Mouse (Mus musculus) CH12.LX (cell line): Measurements from ENCODE around the gene Ccdc6. TPM values are rescaled to one million over a fixed set of nuclear protein-coding genes. Genes with fewer than 3 reads are reported as not detected.

Experiments used
- DNase-seq: peaks from one replicate; pipeline ENCODE4 v3.0.0-alpha.2; 2013; ENCODE audit errors: extremely low read depth
- H3K27ac ChIP-seq: 2 replicates; pipeline ENCODE4 v1.5.1; 2012; ENCODE audit warnings: low read depth, mild to moderate bottlenecking, control low read depth, moderate library complexity; ENCODE audit not compliant: insufficient read depth
- H3K27me3 ChIP-seq: replicated peaks from 2 replicates; pipeline ENCODE3; 2012; ENCODE audit warnings: inconsistent platforms
- H3K36me3 ChIP-seq, 2 experiments: replicated peaks in 1 of 2; 2 replicates each; pipeline versions ENCODE3 to v1.6.1; 2012; ENCODE audit warnings: inconsistent platforms in 1 of 2, low read length in 1 of 2, mild to moderate bottlenecking in 1 of 2, mixed read lengths in 1 of 2, moderate library complexity in 1 of 2; ENCODE audit not compliant: control insufficient read depth in 1 of 2, insufficient read depth in 1 of 2
- H3K4me1 ChIP-seq, 2 experiments: 2 replicates each; pipeline ENCODE4 v1.6.1; 2012; ENCODE audit warnings: inconsistent platforms in 1 of 2, moderate library complexity in 1 of 2; ENCODE audit not compliant: insufficient read depth in 2 of 2, control insufficient read depth in 1 of 2
- H3K4me2 ChIP-seq: 2 replicates; pipeline ENCODE4 v1.6.1; 2012; ENCODE audit warnings: low read depth, mild to moderate bottlenecking, control low read depth; ENCODE audit not compliant: poor library complexity, insufficient read depth, severe bottlenecking
- H3K4me3 ChIP-seq, 3 experiments: fragments of 150-350 bp in 1 of 3; sonication (generic) in 1 of 3; replicated peaks in 1 of 3; 2 replicates each; pipeline versions ENCODE3 to v1.5.1; 2011 to 2012; ENCODE audit warnings: low read depth in 2 of 3, low read length in 2 of 3, mild to moderate bottlenecking in 2 of 3, moderate library complexity in 2 of 3, control low read depth in 1 of 3, improper control_type of control experiment in 1 of 3, inconsistent platforms in 1 of 3, mixed read lengths in 1 of 3; ENCODE audit not compliant: poor library complexity in 1 of 3
- H3K79me2 ChIP-seq: replicated peaks from 2 replicates; pipeline ENCODE4 v1.6.1; 2012; ENCODE audit warnings: mild to moderate bottlenecking, moderate library complexity; ENCODE audit not compliant: control insufficient read depth, poor library complexity, insufficient read depth, severe bottlenecking; ENCODE audit errors: extremely low read depth
- H3K9ac ChIP-seq: 2 replicates; pipeline ENCODE4 v1.6.1; 2012; ENCODE audit warnings: low read depth, mild to moderate bottlenecking, control low read depth, moderate library complexity; ENCODE audit not compliant: insufficient read depth
- H3K9me3 ChIP-seq: replicated peaks from 2 replicates; pipeline ENCODE3; 2012; ENCODE audit warnings: low read length, inconsistent platforms, mixed read lengths
- BHLHE40 ChIP-seq: IDR thresholded peaks from 2 replicates; pipeline ENCODE4 v1.6.1; 2011; ENCODE audit warnings: mild to moderate bottlenecking, low read depth, low read length, improper control_type of control experiment
- CHD1 ChIP-seq: IDR thresholded peaks from 2 replicates; pipeline ENCODE4 v1.6.1; 2012; ENCODE audit warnings: low read depth, low read length, improper control_type of control experiment, inconsistent platforms
- CHD2 ChIP-seq: IDR thresholded peaks from 2 replicates; pipeline ENCODE4 v1.6.1; 2011; ENCODE audit warnings: low read length, improper control_type of control experiment
- CTCF ChIP-seq, 2 experiments: IDR thresholded peaks in 1 of 2; conservative IDR thresholded peaks in 1 of 2; 2 replicates each; pipeline ENCODE4 v1.5.1; 2011 to 2012; ENCODE audit warnings: low read depth in 2 of 2, low read length in 2 of 2, improper control_type of control experiment in 1 of 2, inconsistent platforms in 1 of 2, mild to moderate bottlenecking in 1 of 2, moderate library complexity in 1 of 2
- E2F4 ChIP-seq: IDR thresholded peaks from 2 replicates; pipeline ENCODE4 v1.6.1; 2011; ENCODE audit warnings: low read depth, low read length, improper control_type of control experiment; ENCODE audit not compliant: insufficient replicate concordance
- EP300 ChIP-seq: IDR thresholded peaks from 2 replicates; pipeline ENCODE4 v1.6.1; 2011; ENCODE audit warnings: low read length, improper control_type of control experiment
- ETS1 ChIP-seq: conservative IDR thresholded peaks from 2 replicates; pipeline ENCODE4 v1.6.1; 2012; ENCODE audit warnings: low read depth, mild to moderate bottlenecking, inconsistent platforms, low read length, improper control_type of control experiment, moderate library complexity
- HCFC1 ChIP-seq: IDR thresholded peaks from 2 replicates; pipeline ENCODE4 v1.6.1; 2012; ENCODE audit warnings: low read depth, mild to moderate bottlenecking, inconsistent platforms, low read length, improper control_type of control experiment
- JUND ChIP-seq: conservative IDR thresholded peaks from 2 replicates; pipeline ENCODE4 v1.6.1; 2011; ENCODE audit warnings: low read depth, low read length, improper control_type of control experiment
- KAT2A ChIP-seq: IDR thresholded peaks from 2 replicates; pipeline ENCODE4 v1.6.1; 2012; ENCODE audit warnings: low read length, improper control_type of control experiment, inconsistent platforms; ENCODE audit not compliant: insufficient replicate concordance
- MAZ ChIP-seq: IDR thresholded peaks from 2 replicates; pipeline ENCODE4 v1.6.1; 2012; ENCODE audit warnings: low read depth, mild to moderate bottlenecking, inconsistent platforms, low read length, improper control_type of control experiment, moderate library complexity
- MYC ChIP-seq: IDR thresholded peaks from 2 replicates; pipeline ENCODE4 v1.6.1; 2011; ENCODE audit warnings: low read depth, mild to moderate bottlenecking, improper control_type of control experiment, low read length
- NRF1 ChIP-seq: IDR thresholded peaks from 2 replicates; pipeline ENCODE4 v1.6.1; 2014; ENCODE audit warnings: low read depth, mild to moderate bottlenecking, inconsistent platforms, low read length, improper control_type of control experiment, moderate library complexity
- POLR2A ChIP-seq: IDR thresholded peaks from 2 replicates; pipeline ENCODE4 v1.6.1; 2011; ENCODE audit warnings: low read depth, mild to moderate bottlenecking, improper control_type of control experiment, low read length
- POLR2AphosphoS2 ChIP-seq: IDR thresholded peaks from 2 replicates; pipeline ENCODE4 v1.6.1; 2011; ENCODE audit warnings: low read depth, low read length, improper control_type of control experiment
- RAD21 ChIP-seq: IDR thresholded peaks from 2 replicates; pipeline ENCODE4 v1.6.1; 2011; ENCODE audit warnings: low read depth, mild to moderate bottlenecking, low read length, improper control_type of control experiment, moderate library complexity
- SMC3 ChIP-seq: IDR thresholded peaks from 2 replicates; pipeline ENCODE4 v1.6.1; 2011; ENCODE audit warnings: low read depth, low read length, improper control_type of control experiment
- UBTF ChIP-seq: IDR thresholded peaks from 2 replicates; pipeline ENCODE4 v1.6.1; 2012; ENCODE audit warnings: low read depth, mild to moderate bottlenecking, inconsistent platforms, low read length, improper control_type of control experiment, moderate library complexity
- ZNF384 ChIP-seq: IDR thresholded peaks from 2 replicates; pipeline ENCODE4 v1.6.1; 2012; ENCODE audit warnings: low read depth, low read length, improper control_type of control experiment, inconsistent platforms
- dilution Hi-C: fragments of 300-500 bp; cut with MboI; formaldehyde crosslinking; loops from 2 replicates; pipeline ENCODE4 v1.14.3; 2020; ENCODE audit warnings: low sequenced_read_pairs; ENCODE audit not compliant: extremely low pct_unique_long_range_greater_than_20kb, extremely low pct_ligation_motif_present
- in situ Hi-C: fragments of 300-500 bp; cut with MboI; formaldehyde crosslinking; loops from 3 replicates; pipeline ENCODE4 v1.14.3; 2019; ENCODE audit warnings: low sequenced_read_pairs, low pct_ligation_motif_present, low pct_unique_long_range_greater_than_20kb, mixed read lengths
- polyA plus RNA-seq: library from polyadenylated mRNA; unstranded; fragments of >175 nt; gene quantifications from 2 replicates; pipeline ENCODE4 v1.2.1, GENCODE M21; 2012; ENCODE audit warnings: low read depth; ENCODE audit not compliant: insufficient read length
- total RNA-seq, 2 experiments: library from RNA; depleted of rRNA; stranded (reverse); fragments of 300-350 nt in 1 of 2; fragments of >200 nt in 1 of 2; gene quantifications; 2 replicates each; pipeline ENCODE4 v1.2.3; 2012 to 2014

Gene Ccdc6
- total and polyA plus RNA-seq, 3 experiments = 19.7 to 36.7 (median 33.5) TPM

DNA sequence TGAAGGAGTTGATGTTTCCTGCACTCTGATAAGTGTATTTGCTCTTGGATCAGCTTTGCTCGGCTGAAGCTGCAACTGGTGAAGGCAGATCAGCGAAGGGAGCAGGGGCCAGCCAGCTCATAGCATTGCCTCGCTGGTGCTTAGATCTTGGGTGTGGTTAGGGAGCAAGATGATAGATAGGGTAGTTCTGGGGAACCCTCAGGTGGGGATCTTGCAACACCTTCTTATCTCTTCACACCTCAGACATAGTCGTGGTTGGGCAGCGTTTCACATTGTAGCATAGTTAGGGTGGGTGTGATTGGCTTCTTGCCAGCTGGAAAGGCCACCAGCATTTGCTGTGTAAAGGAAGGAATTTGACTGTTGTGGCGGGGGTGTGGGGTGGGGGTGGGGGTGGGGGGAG lies 36.3 kb downstream of the Ccdc6 start:
- Histone ChIP-seq H3K4me1 (peaks cover 4 to 65% of the 10 kb centered on the region in 2 experiments; a peak in 3 of 4 replicates), H3K36me3 (peaks cover 0 to 52% of the 10 kb centered on the region in 2 experiments), H3K4me2 (no peak overlapping the region), H3K9ac (no peak overlapping the region), H3K4me3 (no peak overlapping the region), H3K9me3 (no peaks in the 10 kb centered on the region), H3K27me3 (no peaks in the 10 kb centered on the region), H3K79me2 (peaks cover 24% of the 10 kb centered on the region), H3K27ac (no peak overlapping the region)
- dilution Hi-C loops = no loop called here
- in situ Hi-C loops = no loop called here
- no peak for DNase-seq
- no peak for TF ChIP-seq UBTF
- no peak for TF ChIP-seq CHD1
- TF ChIP-seq EP300 = no peak
- no peak for TF ChIP-seq CHD2
- no peak for TF ChIP-seq POLR2A
- no peak for TF ChIP-seq ZNF384
- TF ChIP-seq MYC = no peak
- TF ChIP-seq POLR2AphosphoS2 = no peak

DNA sequence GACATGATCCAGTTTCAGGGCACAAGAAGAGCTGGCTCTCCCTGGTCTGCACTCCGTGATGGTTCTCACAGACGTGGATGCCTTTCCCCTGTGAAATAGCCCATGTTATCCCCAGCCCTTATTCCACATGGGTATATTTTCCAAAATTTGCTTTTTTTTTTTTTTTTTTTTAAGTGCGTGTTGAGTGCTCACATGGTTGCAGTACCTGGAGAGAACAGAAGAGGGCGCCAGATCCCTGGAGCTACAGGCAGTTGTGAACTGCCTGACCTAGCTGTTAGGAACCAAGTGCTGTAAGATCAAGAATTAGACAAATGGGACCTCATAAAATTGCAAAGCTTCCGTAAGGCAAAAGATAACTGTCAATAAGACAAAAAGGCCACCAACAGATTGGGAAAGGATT lies 38.8 kb downstream of the Ccdc6 start:
- H3K27ac ChIP-seq = no peak overlapping the region
- H3K9ac ChIP-seq = no peak overlapping the region
- H3K4me1 ChIP-seq = peaks cover 4 to 49% of the 10 kb centered on the region in 2 experiments; a peak in 3 of 4 replicates
- peaks cover 0 to 44% of the 10 kb centered on the region in 2 experiments for H3K36me3 ChIP-seq
- TF ChIP-seq RAD21 = peak; percentile 33
- TF ChIP-seq BHLHE40 = no peak
- TF ChIP-seq CTCF (conservative IDR thresholded peaks at IDR 0.05 in 1 of 2, IDR thresholded peaks at IDR 0.05 in 1 of 2; ENCODE audit: low read depth in 2 of 2, low read length in 2 of 2) = peak; percentile 61 to 68
- 0 out of 2 replicates have a peak, but pooled peaks have one; percentile 22 for TF ChIP-seq MYC
- no peak for TF ChIP-seq KAT2A
- TF ChIP-seq ZNF384 = peak; percentile 87
- peak; percentile 37; the same call in 1 of the 2 replicates for TF ChIP-seq SMC3
- no peak for TF ChIP-seq JUND
- no peak for TF ChIP-seq MAZ
- no peaks in the 10 kb centered on the region for H3K9me3 ChIP-seq
- peaks cover 19% of the 10 kb centered on the region for H3K79me2 ChIP-seq
- H3K4me2 ChIP-seq = no peak overlapping the region
- in situ Hi-C loops = no loop called here
- dilution Hi-C loops = no loop called here
- no peak overlapping the region for H3K4me3 ChIP-seq
- peak; percentile 58 for DNase-seq
- H3K27me3 ChIP-seq = no peaks in the 10 kb centered on the region

DNA sequence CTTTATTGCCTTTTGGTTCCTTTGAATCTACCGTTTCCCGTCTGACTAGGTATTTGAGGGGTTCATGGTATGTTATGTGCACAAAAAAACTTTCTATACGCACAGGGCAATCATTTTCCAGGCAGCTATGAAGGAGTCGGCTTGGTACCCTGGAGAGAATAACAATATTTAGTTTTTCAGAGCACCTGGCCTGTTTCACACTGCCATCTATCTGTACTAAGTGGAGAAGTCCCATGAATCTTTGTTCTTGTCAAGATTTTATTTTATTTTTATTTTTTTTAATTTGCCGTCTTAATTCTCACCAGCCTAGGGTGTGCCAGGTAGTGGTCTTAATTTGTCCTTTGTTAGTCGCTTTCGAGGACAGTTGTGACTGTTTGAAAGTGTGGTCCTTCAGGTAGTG lies 40.7 kb downstream of the Ccdc6 start:
- no peak overlapping the region for H3K27ac ChIP-seq
- H3K9ac ChIP-seq = no peak overlapping the region
- no peak overlapping the region for H3K4me2 ChIP-seq
- dilution Hi-C loops = no loop called here
- no peak for DNase-seq
- no peaks in the 10 kb centered on the region for H3K9me3 ChIP-seq
- H3K27me3 ChIP-seq = no peaks in the 10 kb centered on the region
- no peak overlapping the region for H3K4me3 ChIP-seq
- peaks cover 7 to 50% of the 10 kb centered on the region in 2 experiments for H3K36me3 ChIP-seq
- peaks cover 0 to 33% of the 10 kb centered on the region in 2 experiments; a peak in 2 of 4 replicates for H3K4me1 ChIP-seq
- in situ Hi-C loops = no loop called here
- H3K79me2 ChIP-seq = peaks cover 24% of the 10 kb centered on the region
- TF ChIP-seq MYC (no peak), NRF1 (no peak), E2F4 (no peak), JUND (no peak), ETS1 (no peak), KAT2A (no peak), HCFC1 (no peak), SMC3 (peak; percentile 34), CTCF (conservative IDR thresholded peaks at IDR 0.05 in 1 of 2, IDR thresholded peaks at IDR 0.05 in 1 of 2; ENCODE audit: low read depth in 2 of 2, low read length in 2 of 2) (peak in 1 of 2 experiments; percentile 46; a peak in 2 of 4 replicates), RAD21 (peak; percentile 47)
- TF ChIP-seq, all 38 proteins: peak for 3
